8 mouse cellular contexts compared by ENCODE assay signal in genomic region chr10:21923495-21923952, GRCm38 (mm10). TPM values are rescaled to one million over a fixed set of nuclear protein-coding genes. Genes with fewer than 3 reads are reported as not detected.
DNase-seq lines count a peak whose midpoint lies in the region; ATAC-seq and TF ChIP-seq lines count a peak whose summit lies in the region.

No protein-coding gene starts in this region.

- WGBS in hindbrain, postnatal 0 days, result 3% methylated on average over 9 of the region's 9 CpGs
- 3% methylated on average over 9 of the region's 9 CpGs for WGBS in neural tube, embryonic 12.5 days
- 42% methylated on average over 9 of the region's 9 CpGs for WGBS in liver, embryonic 12.5 days (ENCODE audit: insufficient replicate concordance)

- H3K4me1 ChIP-seq in hindbrain, postnatal 0 days (ENCODE audit: insufficient read depth, low read length), result peaks cover 23% of the 10 kb centered on the region
- H3K4me1 ChIP-seq in neural tube, embryonic 12.5 days, result peaks cover 15% of the 10 kb centered on the region
- peaks cover 3% of the 10 kb centered on the region; the same call in 1 of the 2 replicates for H3K4me1 ChIP-seq in liver, embryonic 12.5 days

- DNase-seq in cerebellum, adult 11-12 months, result peak; percentile 36
- no peak for DNase-seq in cerebellum, adult 8-10 months
- peak; percentile 41 for DNase-seq in embryo, embryonic 9.5 days (ENCODE audit: extremely low spot score)
- DNase-seq in gastrocnemius, postnatal 25 days, result peak; percentile 82
- peak; percentile 79 for DNase-seq in hindbrain, postnatal 0 days (ENCODE audit: low spot score)
- DNase-seq in left cerebral cortex, adult 11 months (ENCODE audit: low spot score), result peak; percentile 14

- no peak overlapping the region for H3K9ac ChIP-seq in hindbrain, postnatal 0 days (replicated peaks; ENCODE audit: low read length)
- H3K9ac ChIP-seq in neural tube, embryonic 12.5 days, result no peak overlapping the region
- no peak overlapping the region for H3K9ac ChIP-seq in liver, embryonic 12.5 days

- H3K36me3 ChIP-seq in hindbrain, postnatal 0 days (ENCODE audit: insufficient read depth, low read length), result no peaks in the 10 kb centered on the region
- H3K36me3 ChIP-seq in neural tube, embryonic 12.5 days, result no peaks in the 10 kb centered on the region
- no peaks in the 10 kb centered on the region for H3K36me3 ChIP-seq in liver, embryonic 12.5 days

- peak overlapping the region; percentile 38 for H3K4me2 ChIP-seq in hindbrain, postnatal 0 days (ENCODE audit: low read depth, low read length)
- H3K4me2 ChIP-seq in neural tube, embryonic 12.5 days (replicated peaks), result peak overlapping the region; percentile 46
- H3K4me2 ChIP-seq in liver, embryonic 12.5 days, result no peak overlapping the region

- H3K27ac ChIP-seq in hindbrain, postnatal 0 days, result peak overlapping the region; percentile 72
- H3K27ac ChIP-seq in neural tube, embryonic 12.5 days, result peak overlapping the region; percentile 15; the same call in 1 of the 2 replicates
- H3K27ac ChIP-seq in liver, embryonic 12.5 days, result no peak overlapping the region

- TF ChIP-seq CTCF in hindbrain, postnatal 0 days (IDR thresholded peaks at IDR 0.05; ENCODE audit: low read depth), result no peak

- H3K27me3 ChIP-seq in hindbrain, postnatal 0 days (ENCODE audit: insufficient read depth, low read length), result no peaks in the 10 kb centered on the region
- no peaks in the 10 kb centered on the region for H3K27me3 ChIP-seq in neural tube, embryonic 12.5 days (replicated peaks)
- H3K27me3 ChIP-seq in liver, embryonic 12.5 days (replicated peaks), result no peaks in the 10 kb centered on the region

- ATAC-seq in hindbrain, postnatal 0 days, result peak; percentile 73
- ATAC-seq in neural tube, embryonic 12.5 days (ENCODE audit: low FRiP score, low read depth), result peak; percentile 86
- ATAC-seq in liver, embryonic 12.5 days, result no peak

- no peak overlapping the region for H3K4me3 ChIP-seq in hindbrain, postnatal 0 days (ENCODE audit: low read length)
- H3K4me3 ChIP-seq in neural tube, embryonic 12.5 days, result no peak overlapping the region
- H3K4me3 ChIP-seq in liver, embryonic 12.5 days, result no peak overlapping the region

- no peaks in the 10 kb centered on the region for H3K9me3 ChIP-seq in hindbrain, postnatal 0 days (ENCODE audit: low read length)
- no peaks in the 10 kb centered on the region for H3K9me3 ChIP-seq in neural tube, embryonic 12.5 days
- H3K9me3 ChIP-seq in liver, embryonic 12.5 days (replicated peaks), result no peaks in the 10 kb centered on the region

RNA-seq across cellular contexts. Expression of gene Sgk1, which starts 41.5 kb away (rescaled TPM):
- total RNA-seq in gastrocnemius, postnatal 25 days (2021), result 100 to 1,000 TPM; 158 to 195 TPM
- total RNA-seq in hindbrain, postnatal 0 days (2014; rRNA removed), result 71.8 and 75.1 TPM in 2 replicates
- polyA plus RNA-seq in hindbrain, postnatal 0 days (2015; fragmentation: Nextera tagmentation; extraction: Ambion mirVana), result 57.1 and 57.5 TPM in 2 replicates
- 24.6 and 28.9 TPM in 2 replicates for polyA plus RNA-seq in neural tube, embryonic 12.5 days (2016; fragmentation: Nextera tagmentation; extraction: Ambion mirVana)
- polyA plus RNA-seq in liver, embryonic 12.5 days (2016; fragmentation: Nextera tagmentation; extraction: Ambion mirVana), result 11.6 and 12.2 TPM in 2 replicates
